Mouse (Mus musculus): ENCODE data around the gene Lrp8.

- TF ChIP-seq POLR2A (IDR thresholded peaks at IDR 0.05; ENCODE audit: control insufficient read depth, extremely low read depth, insufficient read depth, low read length, poor library complexity), result no peak
- no peak for TF ChIP-seq CTCF (IDR thresholded peaks at IDR 0.05; ENCODE audit: borderline replicate concordance, control insufficient read depth, extremely low read depth, insufficient read depth, low read length, poor library complexity)
Observed at GRCm38 (mm10) chr4:107856958-107857686, 55.1 kb downstream of the Lrp8 start.
